Mouse (Mus musculus) intestine, postnatal 0 days (tissue): ENCODE results near the gene Krt90. TPM values are rescaled to one million over a fixed set of nuclear protein-coding genes. Genes with fewer than 3 reads are reported as not detected.

Experiments
- ATAC-seq: fragments of 200-750 bp; cut with Nextera tagmentation; 2 replicates; pipeline ENCODE4 v1.8.0; 2017; ENCODE audit warnings: mild to moderate bottlenecking, moderate TSS enrichment, moderate library complexity
- H3K27ac ChIP-seq: fragments of 300-500 bp; sonication (generic); 2 replicates; pipeline ENCODE4 v1.5.1; 2014; ENCODE audit warnings: mild to moderate bottlenecking, low read depth, low read length, moderate library complexity
- H3K27me3 ChIP-seq: fragments of 300-500 bp; sonication (generic); replicated peaks from 2 replicates; pipeline ENCODE4 v1.6.1; 2014; ENCODE audit warnings: low read length, mixed read lengths; ENCODE audit not compliant: control insufficient read depth, insufficient read depth
- H3K36me3 ChIP-seq: fragments of 300-500 bp; sonication (generic); 2 replicates; pipeline ENCODE4 v1.6.1; 2014; ENCODE audit warnings: mild to moderate bottlenecking, moderate library complexity; ENCODE audit not compliant: control insufficient read depth, insufficient read depth
- H3K4me1 ChIP-seq: fragments of 300-500 bp; sonication (generic); replicated peaks from 2 replicates; pipeline ENCODE4 v1.6.1; 2014; ENCODE audit warnings: antibody characterized with exemption, low read length, mixed read lengths; ENCODE audit not compliant: control insufficient read depth, insufficient read depth
- H3K4me2 ChIP-seq: fragments of 300-500 bp; sonication (generic); replicated peaks from 2 replicates; pipeline ENCODE4 v1.6.1; 2014; ENCODE audit warnings: low read depth, mild to moderate bottlenecking, moderate library complexity
- H3K4me3 ChIP-seq: fragments of 300-500 bp; sonication (generic); 2 replicates; pipeline ENCODE4 v1.5.1; 2014; ENCODE audit warnings: low read depth, low read length
- H3K9ac ChIP-seq: fragments of 300-500 bp; sonication (generic); 2 replicates; pipeline ENCODE4 v1.6.1; 2014; ENCODE audit warnings: mild to moderate bottlenecking, low read depth, low read length
- H3K9me3 ChIP-seq: fragments of 300-500 bp; sonication (generic); 2 replicates; pipeline ENCODE4 v1.6.1; 2016; ENCODE audit warnings: mixed run types; ENCODE audit not compliant: control insufficient read depth
- CTCF ChIP-seq: sonication (generic); IDR thresholded peaks from 2 replicates; pipeline ENCODE4 v1.5.1; 2016; ENCODE audit warnings: low read depth, mild to moderate bottlenecking, control low read depth, antibody characterized with exemption, moderate library complexity
- WGBS: fragments of 180-500 bp; shearing (Covaris S2); extraction: QIAGEN DNeasy Blood & Tissue Kit; methylation state at CpG from one replicate; pipeline ENCODE4 v1.1.7; 2014; 5-methylcytosine and 5-hydroxymethylcytosine counted together
- polyA plus RNA-seq: library from polyadenylated mRNA; unstranded; fragments of >200 nt; fragmentation: Nextera tagmentation; extraction: Ambion mirVana; gene quantifications from 2 replicates; pipeline ENCODE4 v1.2.1, GENCODE M21; 2015

Krt90 gene
- polyA plus RNA-seq, 1 experiment from 2014 or later = 0.20 TPM

DNA sequence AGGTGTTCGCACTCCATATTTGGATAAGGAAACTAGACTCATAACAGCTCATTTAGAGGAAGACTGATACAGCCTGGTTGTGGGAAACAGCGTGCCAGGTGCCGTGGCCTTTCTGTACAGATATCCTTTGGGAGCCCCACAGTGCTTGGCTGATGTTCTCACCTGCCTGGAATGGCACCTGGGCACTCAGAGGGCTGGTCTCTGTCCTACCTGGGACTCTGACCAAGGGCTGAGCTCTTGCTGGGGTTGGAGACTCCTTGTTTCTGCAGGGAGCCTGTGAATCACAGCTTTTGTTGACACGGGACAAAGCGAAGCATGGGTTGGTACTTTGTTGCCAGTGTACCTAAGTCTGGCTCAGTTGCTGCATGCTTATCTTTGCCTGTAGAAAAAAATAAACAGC, 12.8 kb upstream of the Krt90 start:
- Histone ChIP-seq H3K27ac (no peak overlapping the region), H3K4me1 (no peaks in the 10 kb centered on the region), H3K9me3 (no peaks in the 10 kb centered on the region), H3K27me3 (no peaks in the 10 kb centered on the region; the same call in 1 of the 2 replicates), H3K4me2 (no peak overlapping the region), H3K4me3 (no peak overlapping the region), H3K36me3 (no peaks in the 10 kb centered on the region), H3K9ac (no peak overlapping the region)
- no peak for ATAC-seq
- 57% methylated on average over 5 of the region's 5 CpGs for WGBS
- TF ChIP-seq CTCF = no peak

DNA sequence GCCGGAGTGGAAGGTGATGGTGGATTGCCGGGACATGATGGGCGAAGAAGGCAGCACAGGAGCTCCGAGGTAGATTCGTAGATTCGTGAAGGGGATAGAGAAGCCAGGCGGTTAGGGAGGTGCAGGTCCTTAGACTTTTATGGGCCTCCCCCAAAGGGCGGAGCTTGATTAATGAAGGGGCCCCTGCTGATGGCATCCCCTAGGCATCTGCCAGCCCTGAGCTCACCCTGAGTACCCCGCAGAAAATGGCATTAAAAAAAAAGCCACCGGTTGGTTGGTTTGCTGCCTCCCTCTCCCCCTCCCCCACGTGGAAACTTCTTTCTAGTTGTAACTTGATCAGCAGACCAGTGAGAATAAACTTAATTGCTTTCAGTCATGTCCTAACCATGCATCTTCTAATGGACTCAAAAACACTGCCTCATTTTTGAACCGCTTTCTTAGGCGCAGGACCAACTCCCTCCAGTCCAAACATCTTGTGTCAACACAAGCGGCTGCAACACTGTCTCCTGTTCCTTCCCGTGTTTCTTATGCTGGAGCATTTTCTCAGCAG, 11.1 kb upstream of the Krt90 start, which contains the start of gene Krt75:
TSS of gene Krt75 (minus strand) at position 109 of the 550 bp plus-strand sequence.
- Histone ChIP-seq H3K9ac (no peak within 1 kb of the TSS), H3K27ac (no peak within 1 kb of the TSS), H3K4me2 (no peak within 1 kb of the TSS), H3K9me3 (no peaks in the 10 kb centered on the region), H3K27me3 (no peaks in the 10 kb centered on the region; the same call in 1 of the 2 replicates), H3K4me1 (no peaks in the 10 kb centered on the region), H3K4me3 (no peak within 1 kb of the TSS), H3K36me3 (no peaks in the 10 kb centered on the region)
- TF ChIP-seq CTCF = no peak
- 48% methylated on average over 15 of the region's 15 CpGs for WGBS
- ATAC-seq = no peak

GRCm38 (mm10) chr15:101567780-101568179, 5.0 kb upstream of the Krt90 start:
- H3K27ac ChIP-seq = no peak overlapping the region
- H3K9ac ChIP-seq = no peak overlapping the region
- no peak overlapping the region for H3K4me3 ChIP-seq
- no peak for ATAC-seq
- peak; percentile 76 for TF ChIP-seq CTCF
- no peaks in the 10 kb centered on the region for H3K9me3 ChIP-seq
- no peaks in the 10 kb centered on the region for H3K36me3 ChIP-seq
- H3K4me2 ChIP-seq = no peak overlapping the region
- no peaks in the 10 kb centered on the region; the same call in 1 of the 2 replicates for H3K27me3 ChIP-seq
- H3K4me1 ChIP-seq = no peaks in the 10 kb centered on the region
- WGBS = 42% methylated on average over 7 of the region's 7 CpGs

DNA sequence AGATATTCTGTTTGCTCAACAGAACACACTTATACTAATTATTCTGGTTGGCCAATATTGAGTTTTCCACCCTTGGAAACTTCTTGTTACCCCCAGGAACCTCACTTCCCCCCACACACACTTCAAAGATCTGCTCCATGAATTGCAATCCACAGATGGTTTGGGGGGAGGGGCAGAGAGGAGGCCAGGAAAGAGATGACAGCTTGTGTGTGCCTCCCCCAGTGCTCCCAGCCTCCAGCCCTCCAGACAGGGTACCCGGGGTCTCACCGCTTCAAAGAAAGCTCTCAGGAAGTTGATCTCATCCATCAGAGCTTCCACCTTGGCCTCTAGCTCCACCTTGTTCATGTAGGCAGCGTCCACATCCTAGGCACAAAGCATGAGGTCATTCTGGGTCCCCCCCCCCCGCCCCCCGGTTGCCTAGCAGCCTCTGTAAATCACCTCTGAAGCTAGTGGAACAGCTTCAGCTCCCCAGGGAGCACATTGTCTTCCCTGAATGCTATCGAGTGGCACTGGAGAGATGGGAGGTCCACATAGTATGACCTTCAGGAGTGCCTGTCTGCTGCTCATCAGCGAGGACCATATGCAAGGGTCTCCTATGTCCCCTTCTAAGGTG, 4.6 kb downstream of the Krt90 start:
- no peaks in the 10 kb centered on the region for H3K9me3 ChIP-seq
- no peak overlapping the region for H3K4me3 ChIP-seq
- WGBS = 7% methylated on average over 7 of the region's 7 CpGs
- H3K4me2 ChIP-seq = no peak overlapping the region
- TF ChIP-seq CTCF = no peak
- no peaks in the 10 kb centered on the region for H3K4me1 ChIP-seq
- no peak for ATAC-seq
- H3K27ac ChIP-seq = no peak overlapping the region
- H3K27me3 ChIP-seq = 0 out of 2 replicates have a peak, but pooled peaks cover 4% of the 10 kb centered on the region
- H3K36me3 ChIP-seq = no peaks in the 10 kb centered on the region
- no peak overlapping the region for H3K9ac ChIP-seq

GRCm38 (mm10) chr15:101553169-101553568, 9.6 kb downstream of the Krt90 start:
- no peak overlapping the region for H3K9ac ChIP-seq
- ATAC-seq = no peak

DNA sequence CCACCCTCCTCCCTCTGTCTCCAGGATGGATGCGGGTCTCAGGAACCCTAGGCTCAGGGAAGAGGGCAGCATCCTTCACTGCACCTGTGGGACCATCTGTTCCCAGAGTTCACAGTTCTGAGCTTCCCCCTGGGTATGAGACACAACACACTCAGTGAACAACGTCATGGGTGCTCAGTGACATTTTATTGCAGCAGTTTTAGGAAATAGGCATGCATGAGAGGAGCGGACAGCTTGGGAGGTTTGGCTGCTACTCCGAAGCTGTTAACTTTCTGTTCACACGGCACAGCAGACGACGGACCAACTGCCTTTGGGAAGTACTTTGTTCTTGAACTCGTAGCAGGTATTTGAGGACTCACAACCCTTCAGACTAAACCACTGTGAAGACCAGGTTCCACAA, 10.6 kb downstream of the Krt90 start:
- no peak for ATAC-seq
- Histone ChIP-seq H3K9ac (no peak overlapping the region), H3K9me3 (no peaks in the 10 kb centered on the region), H3K4me1 (no peaks in the 10 kb centered on the region), H3K4me2 (no peak overlapping the region), H3K27me3 (no peaks in the 10 kb centered on the region; the same call in 1 of the 2 replicates), H3K4me3 (no peak overlapping the region), H3K27ac (no peak overlapping the region), H3K36me3 (no peaks in the 10 kb centered on the region)
- TF ChIP-seq CTCF = no peak
- 72% methylated on average over 8 of the region's 8 CpGs for WGBS

More at GRCm38 (mm10) chr15:101553169-101553568, 9.6 kb downstream of the Krt90 start:
- no peak overlapping the region for H3K4me3 ChIP-seq
- no peaks in the 10 kb centered on the region for H3K9me3 ChIP-seq
- no peaks in the 10 kb centered on the region for H3K36me3 ChIP-seq
- H3K27ac ChIP-seq = no peak overlapping the region
- WGBS = 1% methylated on average over 9 of the region's 11 CpGs
- H3K27me3 ChIP-seq = no peaks in the 10 kb centered on the region; the same call in 1 of the 2 replicates
- no peaks in the 10 kb centered on the region for H3K4me1 ChIP-seq
- H3K4me2 ChIP-seq = no peak overlapping the region
- peak; percentile 19 for TF ChIP-seq CTCF
